Mouse (Mus musculus) cerebral cortex, adult 2 months (tissue): ENCODE data around the gene Gm4064.

Experiments used
- WGBS: fragments of 180-500 bp; shearing (Covaris S2); methylation state at CpG from one replicate; pipeline ENCODE4 v1.1.7; 2018; 5-methylcytosine and 5-hydroxymethylcytosine counted together

Gm4064 gene

GRCm38 (mm10) chrY:2796105-2796504 is at the start of gene Gm4064:
Gene Gm4064 (minus strand): TSS chrY:2796205.
- WGBS: no CpG with 5 or more reads among the region's 8 CpGs

GRCm38 (mm10) chrY:2830380-2830779 is 34.4 kb upstream of the Gm4064 start, which contains the start of the genes Rbmy and Gm10256:
Gene Rbmy (plus strand): TSS chrY:2830680.
Gene Gm10256 (plus strand): TSS chrY:2830699.
- WGBS: no CpG with 5 or more reads among the region's 9 CpGs
